Mouse (Mus musculus) ES-E14 (cell line): Measurements from ENCODE around the gene Col7a1.

Experiments used
- CHD2 ChIP-seq: IDR thresholded peaks from 2 replicates; pipeline ENCODE4 v1.6.1; 2014; ENCODE audit warnings: mild to moderate bottlenecking, low read depth, low read length, inconsistent platforms
- HCFC1 ChIP-seq: IDR thresholded peaks from 2 replicates; pipeline ENCODE4 v1.6.1; 2012; ENCODE audit warnings: low read length, inconsistent platforms, borderline replicate concordance; ENCODE audit not compliant: insufficient read depth
- MAFK ChIP-seq: IDR thresholded peaks from 2 replicates; pipeline ENCODE4 v1.6.1; 2014; ENCODE audit warnings: mild to moderate bottlenecking, low read depth, low read length, inconsistent platforms; ENCODE audit not compliant: insufficient read depth

DNA sequence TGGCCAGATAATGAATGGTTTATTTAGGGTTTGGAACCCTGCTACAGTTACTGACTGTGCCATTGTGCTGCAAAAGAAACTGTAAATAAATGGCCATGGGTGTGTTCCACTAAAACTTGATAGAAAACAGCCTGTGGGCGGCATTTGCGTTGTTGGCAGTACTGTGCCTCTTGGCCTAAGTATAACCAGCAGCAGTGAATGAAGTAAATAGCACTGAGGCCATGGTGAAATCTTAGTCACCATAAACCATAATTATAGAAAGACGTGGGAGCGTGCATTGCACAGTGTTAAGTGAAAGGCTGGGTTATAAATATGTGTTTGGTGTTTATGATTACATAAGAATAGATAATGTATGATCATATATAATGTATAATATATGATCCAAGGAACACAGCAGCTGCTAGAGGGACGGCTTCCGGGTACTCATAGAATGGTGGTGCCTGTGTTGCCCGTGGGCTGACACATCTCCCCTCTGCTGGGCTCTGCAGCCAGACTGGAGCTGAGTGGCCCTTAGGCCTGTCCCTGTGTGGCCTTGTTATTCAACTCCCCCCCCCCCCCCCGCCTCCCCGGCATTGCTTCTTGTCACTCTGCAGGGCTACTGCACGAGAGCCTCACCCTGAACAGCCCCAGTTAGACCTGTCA, 55.7 kb downstream of the Col7a1 start:
- TF ChIP-seq CHD2 (no peak), HCFC1 (no peak), MAFK (no peak)
